Mouse (Mus musculus): ENCODE measurements around the gene Atp2a2. TPM values are rescaled to one million over a fixed set of nuclear protein-coding genes. Genes with fewer than 3 reads are reported as not detected.

The Atp2a2 gene
- polyA plus RNA-seq, 1 experiment from 2014 or later: 39.1 TPM

DNA sequence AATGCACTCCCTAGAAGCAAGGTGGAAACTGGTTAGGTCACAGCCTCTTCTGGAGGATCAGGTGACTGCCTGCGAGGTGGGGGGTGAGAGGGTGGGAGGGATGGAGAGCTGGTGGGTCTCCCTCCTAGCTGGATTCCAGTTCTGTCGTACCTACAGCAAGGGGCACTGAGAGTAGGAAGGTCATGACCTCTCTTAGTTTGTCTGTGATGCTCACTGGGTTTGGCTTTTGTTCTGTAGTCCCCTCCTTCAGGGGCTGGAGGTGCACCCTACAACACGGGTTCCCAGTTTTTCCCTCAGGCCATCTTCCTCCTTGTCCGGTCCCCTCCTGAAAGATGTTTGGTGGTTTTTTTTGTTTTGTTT is 1.7 kb upstream of the Atp2a2 start:
- Histone ChIP-seq H3K4me1 (peaks cover 28% of the 10 kb centered on the region), H3K36me3 (no peaks in the 10 kb centered on the region; the same call in 1 of the 2 replicates), H3K4me2 (replicated peaks) (no peak overlapping the region), H3K27ac (replicated peaks) (0 out of 2 replicates have a peak overlapping the region, but pooled peaks have one; percentile 46), H3K4me3 (peak overlapping the region; percentile 100; the same call in 1 of the 2 replicates), H3K9ac (replicated peaks) (no peak overlapping the region), H3K9me3 (no peaks in the 10 kb centered on the region), H3K27me3 (no peaks in the 10 kb centered on the region)
- no peak for ATAC-seq (replicated peaks)
- 20% methylated on average over 4 of the region's 4 CpGs for WGBS

DNA sequence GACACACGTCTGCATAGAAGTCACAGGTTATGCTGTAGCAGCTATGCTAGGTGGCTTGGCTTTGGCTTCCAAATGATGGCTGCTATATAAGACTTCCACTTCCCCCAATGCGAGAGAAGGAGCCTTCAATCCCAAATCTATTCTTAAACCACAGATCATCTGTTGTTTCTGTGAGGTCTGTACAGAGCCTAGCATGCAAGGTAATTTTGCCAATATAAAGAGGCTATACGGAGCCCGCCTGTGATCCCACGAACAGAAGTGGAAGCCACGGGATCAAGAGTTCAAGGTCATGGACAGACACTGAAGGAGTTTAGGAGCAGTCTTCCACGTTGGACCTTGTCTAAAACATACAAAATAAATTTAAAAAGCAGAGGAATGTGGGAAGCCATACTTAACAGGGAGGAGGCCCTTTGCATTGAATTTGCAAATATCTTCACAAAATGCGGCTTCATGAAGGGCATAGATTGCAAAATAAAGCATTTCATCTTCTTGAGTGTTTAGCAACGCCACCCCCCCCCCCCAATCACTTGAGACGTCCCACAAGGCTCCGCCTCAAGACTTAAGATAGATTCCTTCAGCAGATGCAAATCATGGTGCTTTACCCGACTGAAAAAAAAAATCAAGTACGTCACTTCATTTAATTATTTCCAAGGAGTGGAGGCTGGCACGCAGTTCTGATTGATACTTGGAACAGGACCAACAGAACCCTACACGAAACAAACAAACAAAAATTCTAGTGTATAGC is 1.2 kb upstream of the Atp2a2 start:
- H3K27me3 ChIP-seq: no peaks in the 10 kb centered on the region
- 17% methylated on average over 15 of the region's 15 CpGs for WGBS
- H3K36me3 ChIP-seq: no peaks in the 10 kb centered on the region; the same call in 1 of the 2 replicates
- H3K9ac ChIP-seq (replicated peaks): peak overlapping the region; percentile 79
- peak overlapping the region; percentile 99 for H3K27ac ChIP-seq (replicated peaks)
- ATAC-seq (replicated peaks): peak; percentile 7
- peak overlapping the region; percentile 66 for H3K4me2 ChIP-seq (replicated peaks)
- H3K4me1 ChIP-seq: peaks cover 32% of the 10 kb centered on the region
- peak overlapping the region; percentile 100 for H3K4me3 ChIP-seq
- H3K9me3 ChIP-seq: no peaks in the 10 kb centered on the region

DNA sequence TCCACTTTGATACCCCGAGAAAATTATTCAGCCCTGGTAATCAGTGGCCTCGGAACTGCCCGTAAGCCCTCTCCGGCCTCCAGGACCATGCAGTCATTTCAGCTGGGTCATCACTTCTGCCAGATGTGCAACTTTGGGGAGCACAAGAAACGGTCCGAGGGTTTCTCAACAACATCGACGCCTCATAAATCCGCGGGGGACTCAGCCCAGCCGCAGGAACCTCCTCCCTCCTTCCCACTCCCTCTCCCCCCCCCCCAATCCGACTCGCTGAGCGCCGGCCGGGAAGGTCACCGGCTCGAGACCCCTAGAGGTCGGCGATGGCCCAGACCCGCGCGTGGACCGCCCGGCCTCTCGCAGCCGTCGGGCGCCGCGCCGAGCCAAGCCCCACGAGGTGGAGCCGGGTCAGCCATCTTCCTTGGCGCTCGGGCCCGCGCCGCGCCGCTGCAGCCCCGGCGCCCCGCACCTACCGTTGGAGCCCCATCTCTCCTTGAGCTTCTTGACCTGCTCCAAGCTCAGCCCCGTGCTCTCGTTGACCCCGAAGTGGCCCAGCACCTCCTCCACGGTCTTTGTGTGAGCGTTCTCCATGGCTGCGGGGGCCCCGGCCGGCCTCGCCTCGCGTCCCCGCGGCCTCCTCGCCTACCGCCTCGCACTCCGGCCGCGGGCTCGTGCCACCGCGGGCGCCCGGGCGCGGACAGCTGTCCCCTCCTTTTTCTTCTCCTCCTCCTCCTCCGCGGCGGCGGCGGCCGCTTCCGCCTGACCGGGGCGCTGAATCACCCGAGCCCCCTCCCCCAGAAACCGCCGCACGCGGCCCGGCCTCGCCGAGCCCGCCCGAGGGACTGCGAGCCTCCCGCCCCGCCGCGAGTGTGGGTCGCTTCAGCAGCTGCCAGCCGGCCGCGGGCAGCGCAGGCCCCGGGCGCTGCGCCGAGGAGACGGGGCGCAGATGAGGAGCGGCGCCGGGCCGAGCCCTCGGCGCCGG is 636 bp downstream of the Atp2a2 start:
- Histone ChIP-seq H3K4me2 (replicated peaks) (peak overlapping the region; percentile 59), H3K9me3 (no peaks in the 10 kb centered on the region), H3K9ac (replicated peaks) (peak overlapping the region; percentile 100), H3K4me1 (peaks cover 46% of the 10 kb centered on the region), H3K36me3 (peaks cover 3% of the 10 kb centered on the region), H3K27me3 (no peaks in the 10 kb centered on the region), H3K27ac (replicated peaks) (peak overlapping the region; percentile 99), H3K4me3 (peak overlapping the region; percentile 100)
- under 1% methylated on average over 107 of the region's 113 CpGs for WGBS
- peak; percentile 43; the same call in 1 of the 2 replicates for ATAC-seq (replicated peaks)

DNA sequence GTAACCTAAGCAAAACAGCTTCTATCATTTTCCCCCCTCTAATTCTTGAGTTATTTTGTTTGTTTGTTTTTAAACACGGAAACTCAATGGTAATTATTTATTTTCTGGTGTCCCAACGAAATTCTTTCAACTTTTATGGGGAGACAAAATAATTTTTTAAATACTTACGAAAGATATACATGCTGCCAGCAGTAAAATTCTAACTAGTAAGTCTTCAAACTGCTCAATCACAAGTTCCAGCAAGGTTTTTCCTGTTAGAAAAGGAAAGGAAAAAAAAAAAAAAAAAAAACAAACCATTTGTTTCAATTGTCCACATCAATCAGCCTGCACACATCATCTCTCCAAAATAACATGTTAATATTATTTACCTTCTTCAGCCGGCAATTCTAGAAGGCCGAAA is 1.5 kb downstream of the Atp2a2 start:
- peaks cover 46% of the 10 kb centered on the region for H3K4me1 ChIP-seq

DNA sequence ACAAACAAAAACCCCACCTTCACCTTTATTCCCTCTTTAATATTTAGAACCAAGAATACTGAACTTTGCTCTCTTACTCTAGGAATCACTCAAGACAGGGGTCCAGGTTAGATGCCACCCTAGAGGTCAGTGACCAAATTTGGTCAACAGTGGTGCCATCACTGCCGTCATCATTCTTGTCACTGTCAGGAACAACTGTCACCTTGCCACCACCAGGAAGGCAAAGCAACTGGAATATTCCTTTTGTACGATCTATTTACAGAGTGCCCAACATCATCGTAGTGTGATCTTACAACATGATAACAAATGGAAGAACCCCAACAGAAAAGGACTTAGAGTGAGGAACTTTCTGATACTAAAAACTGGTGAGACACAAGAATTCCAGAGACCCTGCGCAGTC is 1.9 kb downstream of the Atp2a2 start:
- Histone ChIP-seq H3K27ac (replicated peaks) (no peak overlapping the region), H3K27me3 (no peaks in the 10 kb centered on the region), H3K36me3 (peaks cover 12% of the 10 kb centered on the region), H3K4me2 (replicated peaks) (peak overlapping the region; percentile 59), H3K9me3 (no peaks in the 10 kb centered on the region), H3K4me1 (peaks cover 46% of the 10 kb centered on the region), H3K4me3 (peak overlapping the region; percentile 100), H3K9ac (replicated peaks) (peak overlapping the region; percentile 100; the same call in 1 of the 2 replicates)
- ATAC-seq (replicated peaks): no peak
- 54% methylated on average over 4 of the region's 4 CpGs for WGBS

More for the DNA sequence above, 1.5 kb downstream of the Atp2a2 start:
- H3K4me3 ChIP-seq: peak overlapping the region; percentile 100
- no peaks in the 10 kb centered on the region for H3K9me3 ChIP-seq
- ATAC-seq (replicated peaks): no peak
- H3K27me3 ChIP-seq: no peaks in the 10 kb centered on the region
- WGBS: 36% methylated on average over 5 of the region's 5 CpGs
- H3K9ac ChIP-seq (replicated peaks): peak overlapping the region; percentile 100
- H3K4me2 ChIP-seq (replicated peaks): peak overlapping the region; percentile 59
- H3K36me3 ChIP-seq: peaks cover 11% of the 10 kb centered on the region
- peak overlapping the region; percentile 99; the same call in 1 of the 2 replicates for H3K27ac ChIP-seq (replicated peaks)

DNA sequence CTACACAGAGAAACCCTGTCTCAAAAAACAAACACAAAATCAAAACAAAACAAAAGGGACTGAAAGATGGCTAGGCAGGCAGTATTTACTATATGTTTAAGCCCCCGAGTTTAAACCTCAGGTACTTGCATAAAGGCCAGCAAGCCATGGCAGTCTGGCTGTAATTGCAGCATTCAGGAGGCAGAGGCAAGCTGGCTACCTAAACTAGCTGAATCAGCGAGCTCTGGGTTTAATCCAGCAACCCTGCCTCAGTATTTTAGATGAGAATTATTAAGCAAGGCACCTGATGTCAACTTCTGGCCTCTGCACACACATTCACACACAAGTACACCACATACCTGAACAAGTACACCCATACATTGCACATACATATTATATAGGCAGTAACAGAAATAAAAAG is 4.0 kb downstream of the Atp2a2 start:
- Histone ChIP-seq H3K27me3 (no peaks in the 10 kb centered on the region), H3K27ac (replicated peaks) (no peak overlapping the region), H3K36me3 (peaks cover 19% of the 10 kb centered on the region), H3K4me2 (replicated peaks) (no peak overlapping the region), H3K4me1 (peaks cover 41% of the 10 kb centered on the region), H3K4me3 (no peak overlapping the region), H3K9ac (replicated peaks) (no peak overlapping the region), H3K9me3 (no peaks in the 10 kb centered on the region)
- ATAC-seq (replicated peaks): no peak
- 61% methylated on average over 2 of the region's 2 CpGs for WGBS

DNA sequence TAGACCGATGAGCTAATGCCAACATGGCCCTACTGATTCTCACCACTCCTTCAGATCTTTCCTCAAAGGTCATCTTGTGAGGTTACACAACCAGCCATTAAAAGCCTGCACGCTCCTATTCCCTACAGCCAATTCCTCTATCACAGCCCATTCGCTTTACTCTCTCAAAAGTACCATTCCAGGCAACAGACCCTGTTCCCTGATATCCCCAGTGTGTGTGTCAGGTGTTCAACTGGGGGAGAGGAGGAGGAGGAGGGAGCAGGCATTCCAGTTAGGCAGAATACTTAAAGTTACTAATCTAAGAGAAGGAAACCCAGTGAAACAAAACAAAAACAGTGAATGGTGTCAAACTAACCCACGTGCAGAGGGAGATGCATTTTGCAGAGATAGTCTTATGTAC is 5.0 kb downstream of the Atp2a2 start:
- Histone ChIP-seq H3K27me3 (no peaks in the 10 kb centered on the region), H3K36me3 (peaks cover 30% of the 10 kb centered on the region), H3K9me3 (no peaks in the 10 kb centered on the region), H3K4me3 (no peak overlapping the region), H3K9ac (replicated peaks) (no peak overlapping the region), H3K4me1 (peaks cover 38% of the 10 kb centered on the region), H3K27ac (replicated peaks) (no peak overlapping the region), H3K4me2 (replicated peaks) (no peak overlapping the region)
- ATAC-seq (replicated peaks): no peak
- WGBS: 90% methylated on average over 4 of the region's 4 CpGs

DNA sequence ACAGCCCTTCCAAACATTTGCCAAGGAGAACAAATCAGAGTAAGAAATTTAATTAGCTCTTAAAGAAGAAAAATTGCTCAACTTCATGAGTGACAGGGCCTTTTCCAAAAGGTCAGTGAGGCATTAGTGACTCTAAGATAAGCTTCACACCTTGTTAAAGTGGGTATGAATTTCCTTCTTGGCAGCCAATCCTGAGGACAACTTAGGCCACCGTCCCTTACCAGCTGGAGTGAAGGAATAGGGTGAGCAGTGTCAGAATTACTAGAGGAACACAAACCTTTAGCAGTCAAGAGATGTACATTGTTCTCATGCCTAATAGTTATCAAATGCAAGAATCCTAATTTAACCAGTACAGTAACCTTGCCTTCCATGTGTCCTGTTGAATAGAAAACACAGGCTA is 7.6 kb downstream of the Atp2a2 start:
- Histone ChIP-seq H3K27me3 (no peaks in the 10 kb centered on the region), H3K9ac (replicated peaks) (no peak overlapping the region), H3K9me3 (no peaks in the 10 kb centered on the region), H3K36me3 (peaks cover 48% of the 10 kb centered on the region), H3K4me1 (peaks cover 26% of the 10 kb centered on the region), H3K4me2 (replicated peaks) (no peak overlapping the region), H3K4me3 (no peak overlapping the region), H3K27ac (replicated peaks) (no peak overlapping the region)
- no peak for ATAC-seq (replicated peaks)
- 78% methylated on average over 1 of the region's 1 CpGs for WGBS

DNA sequence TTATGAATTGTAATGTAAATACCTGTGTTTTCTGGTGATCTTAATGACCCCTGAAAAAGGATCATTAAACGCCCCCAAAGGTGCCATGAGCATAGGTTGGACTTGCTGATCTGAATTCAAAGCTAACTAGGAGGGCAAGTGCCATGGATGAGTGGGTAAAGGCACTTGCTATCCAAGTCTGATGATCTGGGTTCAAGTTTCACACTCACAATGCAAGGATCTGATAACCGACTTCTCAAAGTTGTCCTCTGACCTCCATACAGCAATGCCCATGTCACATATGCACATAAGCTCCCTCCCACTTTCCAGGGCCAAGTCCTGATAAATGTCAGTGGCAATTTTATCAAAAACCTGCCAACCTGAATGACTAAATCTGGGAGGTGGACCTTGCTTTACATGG is 9.0 kb downstream of the Atp2a2 start:
- no peak for ATAC-seq (replicated peaks)
- Histone ChIP-seq H3K4me2 (replicated peaks) (no peak overlapping the region), H3K36me3 (peaks cover 62% of the 10 kb centered on the region), H3K4me1 (peaks cover 15% of the 10 kb centered on the region), H3K4me3 (no peak overlapping the region), H3K27me3 (no peaks in the 10 kb centered on the region), H3K9me3 (no peaks in the 10 kb centered on the region), H3K27ac (replicated peaks) (no peak overlapping the region), H3K9ac (replicated peaks) (no peak overlapping the region)
- WGBS: 90% methylated on average over 2 of the region's 2 CpGs

DNA sequence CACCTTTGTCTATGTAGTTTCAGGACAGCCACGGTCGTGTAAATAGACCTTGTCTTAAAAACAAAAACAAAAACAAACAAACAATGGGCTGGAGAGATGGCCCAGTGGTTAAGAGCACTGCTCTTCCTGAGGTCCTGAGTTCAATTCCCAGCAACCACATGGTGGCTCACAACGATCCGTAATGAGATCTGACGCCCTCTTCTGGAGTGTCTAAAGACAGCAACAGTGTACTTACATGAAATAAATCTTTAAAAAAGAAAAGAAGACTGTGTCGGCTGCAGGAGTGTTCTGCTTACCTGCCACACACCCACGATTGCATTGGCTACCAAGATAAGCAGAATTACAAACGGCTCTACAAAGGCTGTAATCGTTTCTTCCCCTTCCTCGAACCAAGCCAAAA is 10.6 kb downstream of the Atp2a2 start:
- no peak overlapping the region for H3K4me2 ChIP-seq (replicated peaks)
- WGBS: 90% methylated on average over 10 of the region's 10 CpGs
- no peak for ATAC-seq (replicated peaks)
- H3K4me1 ChIP-seq: peaks cover 3% of the 10 kb centered on the region; the same call in 1 of the 2 replicates
- H3K27ac ChIP-seq (replicated peaks): no peak overlapping the region
- H3K9ac ChIP-seq (replicated peaks): no peak overlapping the region
- no peaks in the 10 kb centered on the region for H3K9me3 ChIP-seq
- no peak overlapping the region for H3K4me3 ChIP-seq
- H3K36me3 ChIP-seq: peaks cover 68% of the 10 kb centered on the region
- no peaks in the 10 kb centered on the region for H3K27me3 ChIP-seq

DNA sequence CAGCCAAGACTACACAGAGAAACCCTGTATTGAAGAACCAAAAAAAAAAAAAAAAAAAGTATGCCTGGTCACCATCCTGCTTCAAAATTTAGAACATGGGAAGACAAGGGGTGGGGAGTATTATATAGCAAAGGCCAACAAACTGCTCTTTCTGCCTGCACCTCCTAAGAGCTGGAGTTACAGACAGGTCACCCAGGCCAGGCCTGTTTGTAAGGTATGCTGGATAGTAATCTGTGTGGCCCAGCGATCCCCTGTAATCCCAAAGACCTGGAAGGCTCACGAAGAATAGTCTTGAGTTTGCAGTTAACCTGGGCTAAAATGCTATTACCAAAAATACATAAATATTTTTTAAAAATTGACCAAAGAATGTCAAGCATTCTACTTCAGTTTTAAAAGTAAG is 11.9 kb downstream of the Atp2a2 start:
- H3K36me3 ChIP-seq: peaks cover 63% of the 10 kb centered on the region
- peaks cover 3% of the 10 kb centered on the region; the same call in 1 of the 2 replicates for H3K4me1 ChIP-seq
- WGBS: 94% methylated on average over 2 of the region's 2 CpGs
- H3K27me3 ChIP-seq: no peaks in the 10 kb centered on the region
- no peak overlapping the region for H3K9ac ChIP-seq (replicated peaks)
- H3K4me2 ChIP-seq (replicated peaks): no peak overlapping the region
- ATAC-seq (replicated peaks): no peak
- no peaks in the 10 kb centered on the region for H3K9me3 ChIP-seq
- no peak overlapping the region for H3K27ac ChIP-seq (replicated peaks)
- no peak overlapping the region for H3K4me3 ChIP-seq

DNA sequence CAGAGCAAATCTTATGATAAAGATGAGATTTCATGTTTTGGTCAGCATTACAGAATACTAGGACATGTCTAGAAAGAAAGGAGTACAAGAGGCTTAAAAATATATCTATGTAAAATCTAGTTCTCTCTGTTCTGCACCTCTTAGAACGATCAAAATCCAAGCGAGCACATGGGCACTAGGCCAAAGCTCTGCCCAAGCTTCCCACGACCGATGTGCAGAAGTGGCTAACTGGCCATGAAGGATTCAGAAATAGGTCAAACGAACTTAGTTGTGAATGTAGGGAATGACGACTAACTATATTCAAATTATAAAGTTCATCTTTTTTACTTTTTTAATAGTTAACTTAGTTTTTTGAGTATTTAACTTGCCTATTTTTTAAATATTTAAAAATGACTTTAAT is 14.2 kb downstream of the Atp2a2 start:
- Histone ChIP-seq H3K4me1 (no peaks in the 10 kb centered on the region), H3K27ac (replicated peaks) (no peak overlapping the region), H3K27me3 (no peaks in the 10 kb centered on the region), H3K4me2 (replicated peaks) (no peak overlapping the region), H3K9me3 (no peaks in the 10 kb centered on the region), H3K4me3 (no peak overlapping the region), H3K9ac (replicated peaks) (no peak overlapping the region), H3K36me3 (peaks cover 74% of the 10 kb centered on the region)
- WGBS: 89% methylated on average over 6 of the region's 6 CpGs
- ATAC-seq (replicated peaks): no peak

Data from forebrain, embryonic 15.5 days (tissue).